Mouse (Mus musculus): ENCODE measurements around the gene Lgals3. TPM values are rescaled to one million over a fixed set of nuclear protein-coding genes. Genes with fewer than 3 reads are reported as not detected.
A peak's percentile ranks its signal among the peaks of the same experiment; 100 is the strongest.

The Lgals3 gene
- total RNA-seq (2015; ENCODE audit: low replicate concordance), result 62.3 and 88.4 TPM in 2 replicates
- 15.1 and 15.7 TPM in 2 replicates for total RNA-seq (2017; ENCODE audit: low replicate concordance)

DNA sequence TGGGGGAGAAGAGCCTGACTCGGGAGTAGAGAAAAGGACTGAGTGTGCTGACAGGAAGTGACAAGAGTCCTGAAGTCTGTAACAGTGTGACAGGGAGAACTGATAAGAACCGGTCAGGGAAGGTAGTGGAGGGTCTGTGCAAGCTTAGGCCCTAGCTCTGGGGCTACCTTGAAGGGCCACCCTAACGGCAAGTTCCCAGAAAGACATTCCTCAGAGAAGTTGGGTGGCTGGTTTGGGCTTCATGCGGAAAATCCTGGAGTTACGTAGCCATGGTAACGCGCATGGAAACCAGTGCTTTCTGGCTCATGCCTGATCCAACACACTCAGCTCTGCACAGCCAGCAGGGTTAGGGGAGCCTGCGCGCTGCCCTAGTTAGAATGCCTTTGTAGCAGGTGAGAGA lies at the start of gene Lgals3:
Gene Lgals3, plus strand, starts transcription at position 291 of the 400 bp plus-strand sequence.
- ATAC-seq (replicated peaks; ENCODE audit: low FRiP score, poor library complexity, severe bottlenecking), result no peak

DNA sequence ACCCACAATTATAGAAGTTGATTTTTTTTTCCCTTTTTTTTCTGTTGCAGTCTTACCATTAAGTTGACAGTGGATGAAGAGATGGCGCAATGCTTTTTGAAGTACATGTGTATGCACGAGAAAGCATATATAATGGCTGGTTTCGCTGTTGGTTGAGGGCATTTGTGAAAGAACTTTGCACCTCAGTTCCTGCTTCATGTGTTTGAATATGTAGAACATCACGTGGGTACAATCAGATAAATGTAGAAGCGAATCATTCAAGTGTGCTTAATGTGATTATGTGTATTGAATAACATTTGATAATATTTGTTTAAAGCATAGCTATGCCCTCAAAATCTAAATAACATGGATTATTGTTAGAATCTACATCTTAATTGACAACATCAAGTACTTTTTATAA lies 48.2 kb upstream of the Lgals3 start:
- no peak for ATAC-seq (replicated peaks; ENCODE audit: low FRiP score, poor library complexity, severe bottlenecking)

DNA sequence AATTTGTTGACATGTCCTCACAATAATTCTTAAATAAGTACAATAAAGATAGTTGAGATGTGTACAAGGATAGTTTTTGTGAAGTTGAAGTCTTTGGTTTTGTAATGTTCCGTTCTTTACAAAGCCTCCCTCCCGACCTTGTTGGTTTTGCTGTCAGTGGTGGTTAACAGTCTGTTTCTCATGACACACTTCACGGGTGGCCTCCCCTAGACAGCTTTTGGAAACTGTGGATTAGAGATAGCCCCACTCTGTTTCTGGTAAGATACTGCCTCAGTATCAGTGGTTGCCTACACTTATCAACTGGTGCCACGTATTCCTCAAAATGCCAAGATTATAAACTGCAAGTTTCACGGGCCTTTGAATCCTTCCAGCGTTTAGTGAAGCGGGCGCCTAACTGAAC lies 46.0 kb upstream of the Lgals3 start:
- ATAC-seq (replicated peaks; ENCODE audit: low FRiP score, poor library complexity, severe bottlenecking), result peak; percentile 93

DNA sequence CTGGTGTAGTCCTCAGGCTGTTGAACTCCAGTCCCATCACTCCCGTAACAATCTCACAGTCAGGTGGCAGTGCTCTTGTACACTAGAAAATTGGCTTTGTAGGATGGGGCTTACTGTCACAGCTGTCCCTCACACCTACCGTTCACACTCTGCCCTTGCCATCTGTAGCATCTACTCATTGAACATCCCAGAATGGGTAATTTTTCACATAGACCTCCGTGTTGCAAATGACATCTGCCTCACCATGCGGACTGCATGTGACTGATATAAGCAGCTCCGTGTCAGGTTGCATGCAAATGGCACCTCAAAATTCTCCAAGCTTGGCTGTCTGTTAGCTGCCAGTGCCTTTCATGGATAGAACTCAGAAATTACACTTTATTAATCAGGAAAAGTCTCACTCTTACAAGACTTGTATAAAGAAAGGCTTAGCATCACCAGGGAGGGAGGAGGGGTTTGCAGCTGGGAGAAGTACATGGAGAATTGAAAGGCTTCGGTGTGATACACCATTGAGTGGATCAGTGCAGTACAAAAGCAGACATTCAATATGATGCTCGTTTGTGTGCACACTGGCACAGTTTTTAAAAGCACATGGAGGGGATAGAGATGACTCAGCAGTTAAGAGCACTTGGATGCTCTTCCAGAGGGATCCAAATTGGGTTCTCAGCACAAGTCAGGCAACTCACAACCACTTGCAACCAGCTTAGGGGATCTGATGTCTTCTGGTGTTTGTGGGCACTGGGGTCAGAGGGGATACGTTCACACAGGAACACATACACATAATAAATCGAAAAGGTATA lies 41.4 kb upstream of the Lgals3 start:
- ATAC-seq (replicated peaks; ENCODE audit: low FRiP score, poor library complexity, severe bottlenecking), result no peak

DNA sequence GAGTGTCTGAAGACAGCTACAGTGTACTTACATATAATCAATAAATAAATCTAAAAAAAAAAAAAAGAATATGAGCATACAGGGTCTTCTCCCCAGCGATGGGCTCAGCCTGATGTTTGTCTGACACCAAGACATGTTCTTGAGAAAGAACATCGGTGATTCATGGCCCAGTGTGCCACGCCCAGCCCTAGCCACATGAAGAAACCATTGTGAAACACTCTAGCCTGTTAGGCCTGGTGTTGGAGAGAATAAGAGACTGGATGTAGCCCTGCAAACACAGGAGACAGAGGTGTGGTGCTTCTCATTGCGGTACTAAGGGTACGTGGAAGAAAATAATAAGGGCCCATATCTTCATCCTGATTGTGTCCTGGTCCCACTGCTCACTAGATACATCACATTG lies 40.2 kb upstream of the Lgals3 start:
- no peak for ATAC-seq (replicated peaks; ENCODE audit: low FRiP score, poor library complexity, severe bottlenecking)

DNA sequence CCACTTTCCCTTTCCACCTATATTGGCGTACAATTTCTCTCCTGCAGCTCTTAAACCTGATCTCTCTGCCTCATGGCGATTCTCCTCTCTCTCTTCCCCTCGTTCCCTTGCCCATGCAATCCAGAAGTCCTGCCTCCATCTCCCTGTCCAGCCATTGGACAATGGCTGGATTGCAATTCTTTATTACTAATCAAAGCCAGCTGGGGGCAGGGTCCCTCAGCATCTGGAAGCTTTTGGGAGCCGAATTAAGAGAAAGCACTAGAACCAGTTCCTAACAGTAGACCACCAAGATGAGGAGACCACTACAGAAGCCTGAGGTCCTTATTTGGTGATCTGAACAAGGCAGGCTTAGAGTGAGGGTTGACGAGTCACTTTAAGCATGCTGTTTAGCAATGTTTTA lies 35.6 kb upstream of the Lgals3 start:
- ATAC-seq (replicated peaks; ENCODE audit: low FRiP score, poor library complexity, severe bottlenecking), result no peak

DNA sequence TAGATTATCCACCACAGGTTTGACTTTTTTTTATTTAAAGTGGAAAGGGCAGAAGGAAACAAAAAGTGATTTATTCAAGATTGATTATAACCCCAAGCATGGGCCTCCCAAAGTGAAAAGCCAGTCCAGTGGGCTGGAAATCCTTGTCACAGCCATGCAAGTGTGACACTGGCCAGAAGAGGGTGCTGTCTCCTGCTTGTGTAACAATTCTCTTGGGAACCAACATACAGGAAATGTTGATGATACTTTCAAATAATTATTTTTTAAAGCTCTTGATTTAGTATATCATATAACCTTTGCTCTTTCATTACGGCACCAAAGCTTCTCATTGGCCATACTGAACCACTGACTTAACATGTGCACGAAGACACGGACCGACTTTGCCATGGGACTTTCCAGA lies 32.7 kb upstream of the Lgals3 start:
- ATAC-seq (replicated peaks; ENCODE audit: low FRiP score, poor library complexity, severe bottlenecking), result peak; percentile 65; the same call in 1 of the 2 replicates

DNA sequence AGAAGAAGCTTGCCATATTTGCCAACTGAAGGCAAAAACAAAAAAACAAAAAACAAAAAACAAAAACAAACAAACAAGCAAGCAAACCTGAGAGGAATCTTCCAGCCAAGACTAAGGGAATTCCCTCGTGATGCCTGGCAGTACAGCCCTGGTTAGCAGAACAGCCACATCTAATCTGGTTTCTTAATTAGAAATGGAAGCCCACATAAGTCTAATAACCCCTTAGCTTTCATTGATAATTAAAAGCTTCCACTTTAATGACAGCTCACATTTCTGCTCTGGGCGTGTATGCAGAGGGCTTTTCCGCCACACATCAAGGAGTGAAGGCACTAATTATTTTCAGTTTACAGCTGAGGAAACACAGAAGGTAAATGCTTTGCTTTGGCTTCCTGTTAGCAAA lies 32.3 kb upstream of the Lgals3 start:
- no peak for ATAC-seq (replicated peaks; ENCODE audit: low FRiP score, poor library complexity, severe bottlenecking)

DNA sequence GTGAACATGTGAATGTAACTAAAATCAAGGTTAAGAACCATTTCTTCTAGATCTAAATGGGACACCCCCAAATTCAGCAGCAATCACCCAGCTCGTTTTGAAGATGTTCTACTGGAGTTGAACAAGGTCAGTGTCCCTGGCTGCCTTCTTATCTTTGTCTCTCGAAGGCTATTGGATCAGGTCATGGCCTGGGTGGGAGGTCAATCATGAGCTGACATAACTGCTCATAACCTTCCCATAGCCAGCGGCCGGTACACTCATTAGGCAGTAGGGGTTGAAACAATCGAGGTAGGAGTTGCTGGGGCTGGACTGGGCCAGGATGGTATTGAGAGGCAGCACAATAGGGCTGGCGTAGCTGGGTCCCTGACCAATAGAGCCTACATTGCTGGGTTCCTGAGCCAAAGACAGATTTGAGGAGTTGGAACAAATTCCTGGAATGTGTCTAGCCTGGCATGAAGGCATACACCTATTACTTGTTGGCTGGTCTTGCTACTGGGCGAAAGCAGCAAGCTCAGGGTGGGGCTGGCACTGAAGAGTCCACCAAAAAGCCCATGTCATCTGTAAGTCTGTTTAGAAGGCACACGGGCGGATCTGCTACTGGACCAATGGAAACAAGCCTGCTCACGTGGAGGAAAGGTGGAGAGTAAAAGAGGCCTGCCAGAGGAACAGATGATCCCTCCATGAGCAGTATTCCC lies 27.2 kb upstream of the Lgals3 start:
- no peak for ATAC-seq (replicated peaks; ENCODE audit: low FRiP score, poor library complexity, severe bottlenecking)

DNA sequence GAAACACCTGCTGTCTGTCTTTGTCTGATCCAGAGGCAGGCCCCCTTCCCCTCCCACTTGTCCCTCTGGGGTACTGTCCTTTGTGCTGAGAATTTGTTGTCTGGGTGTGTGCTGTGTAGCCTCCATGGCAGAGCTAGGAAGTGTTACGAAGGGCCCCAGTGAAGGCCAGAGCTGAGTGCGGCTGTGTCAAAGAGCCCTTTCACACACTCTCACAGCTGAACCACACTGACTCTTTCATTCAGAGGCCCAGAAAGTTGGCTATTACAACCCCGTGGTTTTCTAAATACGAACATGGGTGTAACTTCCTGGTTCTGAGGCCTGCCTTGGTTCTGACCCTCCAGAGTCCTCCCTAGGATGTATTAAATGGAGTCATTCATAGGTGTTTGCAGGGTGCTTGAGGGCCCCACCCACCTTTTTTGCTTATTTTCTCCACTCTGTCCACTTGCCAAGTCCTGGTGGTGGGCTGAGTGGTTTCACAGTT lies 25.7 kb upstream of the Lgals3 start:
- ATAC-seq (replicated peaks; ENCODE audit: low FRiP score, poor library complexity, severe bottlenecking), result no peak

DNA sequence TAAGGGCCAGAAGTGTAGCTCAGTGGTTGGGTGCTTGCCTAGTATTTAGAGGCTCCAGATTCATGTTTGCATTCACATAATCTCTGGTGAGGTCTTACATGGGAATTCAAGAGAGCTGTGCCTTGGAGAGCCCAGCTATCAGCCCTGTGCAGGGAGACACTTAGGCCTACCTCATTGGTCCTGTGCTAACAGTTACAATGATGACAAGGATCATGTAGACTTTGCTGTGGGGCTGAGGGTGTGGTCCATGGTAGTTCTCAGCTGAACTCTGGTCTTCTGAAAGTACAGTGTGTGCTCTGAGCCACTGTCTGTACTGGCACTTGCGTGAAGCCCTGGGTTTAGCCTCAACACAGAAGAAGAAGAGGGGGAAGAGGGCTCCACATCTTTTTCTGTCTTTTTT lies 20.8 kb upstream of the Lgals3 start:
- no peak for ATAC-seq (replicated peaks; ENCODE audit: low FRiP score, poor library complexity, severe bottlenecking)

DNA sequence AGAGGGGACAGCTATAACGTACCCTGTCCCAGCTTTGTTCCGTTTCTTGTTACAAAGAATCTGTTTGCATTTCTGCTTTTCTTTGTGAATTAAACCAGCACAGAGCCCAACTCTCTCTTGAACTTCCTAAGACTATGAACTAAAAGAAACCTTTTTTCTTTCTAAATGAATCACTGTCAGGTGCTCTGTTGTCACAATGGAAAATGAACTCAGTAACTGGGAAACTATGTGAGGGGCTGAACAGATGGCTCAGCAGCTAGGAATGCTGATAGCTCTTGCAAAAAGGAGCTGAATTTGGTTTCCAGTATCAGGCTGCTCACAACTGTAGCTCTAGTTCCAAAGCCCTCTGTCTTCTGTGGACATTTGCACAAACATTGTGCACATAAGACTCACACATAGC lies 16.6 kb upstream of the Lgals3 start:
- ATAC-seq (replicated peaks; ENCODE audit: low FRiP score, poor library complexity, severe bottlenecking), result no peak

DNA sequence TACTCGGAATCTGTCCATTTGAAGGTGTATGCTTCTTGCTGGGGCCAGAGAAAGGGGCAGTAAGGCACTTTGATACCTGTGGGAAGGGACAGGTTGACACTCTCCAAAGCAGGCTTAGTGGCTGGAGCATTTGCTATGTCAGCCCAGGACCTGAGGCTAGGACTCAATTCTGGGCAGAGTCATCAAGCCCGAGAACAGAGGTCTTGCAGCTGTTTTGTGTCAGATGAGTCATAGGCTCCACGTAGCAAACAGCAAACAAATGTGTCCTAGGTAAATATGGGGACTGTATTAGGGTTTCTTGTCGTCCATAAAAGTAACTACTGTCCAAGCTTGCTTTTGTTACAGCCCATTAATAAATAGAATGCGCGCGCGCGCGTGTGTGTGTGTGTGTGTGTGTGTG lies 15.3 kb upstream of the Lgals3 start:
- no peak for ATAC-seq (replicated peaks; ENCODE audit: low FRiP score, poor library complexity, severe bottlenecking)

DNA sequence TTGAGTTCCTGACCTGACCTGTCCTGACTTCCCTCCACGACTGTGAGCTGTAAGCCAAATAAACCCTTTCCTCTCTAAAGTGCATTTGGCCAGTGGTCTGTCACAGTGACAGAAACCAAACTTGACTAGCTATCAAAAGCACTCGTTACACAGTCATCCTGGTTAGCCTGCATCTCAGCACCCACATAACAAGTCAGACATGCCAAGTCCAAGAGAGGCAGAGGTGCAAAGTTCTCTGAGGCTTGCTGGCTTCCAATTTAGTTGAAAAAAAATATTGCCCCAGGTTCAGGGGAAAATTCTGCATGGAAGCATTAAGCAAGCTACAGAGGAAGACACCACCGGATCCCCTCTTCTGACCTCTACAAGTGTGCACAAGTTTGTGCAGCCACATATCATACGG lies 14.3 kb upstream of the Lgals3 start:
- ATAC-seq (replicated peaks; ENCODE audit: low FRiP score, poor library complexity, severe bottlenecking), result no peak

DNA sequence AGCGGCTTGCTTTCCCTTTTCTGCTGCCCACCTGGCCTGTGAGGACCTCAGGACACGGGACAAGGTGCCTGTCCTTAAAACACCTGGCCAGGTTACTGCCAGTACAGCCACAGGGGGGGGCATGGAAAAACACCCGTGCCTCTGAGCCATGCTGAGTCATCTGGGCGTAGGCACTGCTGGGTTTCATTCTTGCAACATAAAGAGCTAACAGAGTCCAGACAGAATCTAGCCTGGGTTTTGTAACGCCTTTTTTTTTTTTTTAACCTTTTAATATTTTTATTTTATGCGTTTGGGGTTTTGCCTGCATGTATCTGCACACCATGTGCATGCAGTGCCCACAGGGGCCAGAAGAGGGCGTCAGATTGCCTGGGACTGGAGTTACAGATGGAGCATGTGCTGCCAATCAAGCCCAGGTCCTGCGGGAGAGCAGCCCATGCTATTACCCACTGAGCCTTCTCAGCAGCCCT lies 13.4 kb upstream of the Lgals3 start:
- ATAC-seq (replicated peaks; ENCODE audit: low FRiP score, poor library complexity, severe bottlenecking), result peak; percentile 88

DNA sequence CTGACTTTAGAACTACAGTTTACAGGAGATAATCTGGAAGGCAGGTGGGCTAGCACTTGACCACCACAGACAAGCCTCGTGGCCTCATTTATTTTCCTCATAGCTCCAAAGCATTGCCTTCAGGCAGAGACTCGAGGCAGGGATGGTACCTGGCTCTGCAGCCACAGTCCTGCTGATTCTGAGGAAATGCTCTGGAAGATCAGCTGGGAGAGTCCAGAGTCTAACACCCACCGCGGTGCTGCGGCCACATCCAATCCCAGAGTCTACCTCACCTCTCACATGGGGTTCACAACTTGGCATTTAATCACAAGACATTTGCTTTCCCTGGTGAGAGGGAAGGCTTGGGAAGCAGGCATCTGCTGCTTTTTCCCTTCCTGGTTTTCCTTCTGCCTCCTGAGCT lies 12.6 kb upstream of the Lgals3 start:
- ATAC-seq (replicated peaks; ENCODE audit: low FRiP score, poor library complexity, severe bottlenecking), result no peak

DNA sequence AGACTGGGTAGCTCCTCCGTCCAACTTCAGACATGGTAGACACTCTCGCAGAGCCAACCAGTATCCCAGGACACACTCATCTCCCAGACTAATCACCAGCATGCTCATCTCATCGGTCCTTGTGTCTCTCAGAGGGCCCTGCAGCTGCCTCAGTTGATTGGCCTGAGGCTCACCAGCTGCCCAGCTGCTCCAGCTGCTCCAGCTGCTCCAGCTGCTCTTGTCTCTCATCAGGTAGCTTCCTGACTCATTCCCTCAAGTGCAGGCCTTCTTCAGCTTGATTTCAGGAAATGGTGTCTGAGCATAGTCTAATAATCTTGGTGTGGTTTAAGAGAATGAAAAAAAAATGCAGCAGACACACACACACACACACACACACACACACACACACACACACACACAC lies 10.9 kb upstream of the Lgals3 start:
- ATAC-seq (replicated peaks; ENCODE audit: low FRiP score, poor library complexity, severe bottlenecking), result no peak

DNA sequence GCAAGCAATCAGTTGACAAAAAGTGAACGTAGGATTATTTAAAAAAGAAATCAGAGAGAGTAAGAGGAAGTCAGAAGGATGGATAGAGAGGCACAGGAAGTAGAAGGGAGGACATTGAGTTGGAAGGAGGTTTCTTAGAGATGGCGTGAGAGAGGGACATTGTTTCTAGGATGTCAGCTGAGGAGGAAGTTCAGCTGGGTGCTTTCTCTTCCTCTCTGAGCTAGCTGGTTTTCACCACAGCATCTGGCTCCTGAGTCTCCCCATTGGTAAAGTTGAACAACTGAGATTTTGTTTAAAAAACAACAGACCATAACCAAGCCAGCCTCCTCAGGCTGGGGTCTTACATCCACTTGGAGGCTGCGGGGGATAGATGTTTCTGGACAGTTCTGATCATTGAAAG lies 7.9 kb upstream of the Lgals3 start:
- no peak for ATAC-seq (replicated peaks; ENCODE audit: low FRiP score, poor library complexity, severe bottlenecking)

DNA sequence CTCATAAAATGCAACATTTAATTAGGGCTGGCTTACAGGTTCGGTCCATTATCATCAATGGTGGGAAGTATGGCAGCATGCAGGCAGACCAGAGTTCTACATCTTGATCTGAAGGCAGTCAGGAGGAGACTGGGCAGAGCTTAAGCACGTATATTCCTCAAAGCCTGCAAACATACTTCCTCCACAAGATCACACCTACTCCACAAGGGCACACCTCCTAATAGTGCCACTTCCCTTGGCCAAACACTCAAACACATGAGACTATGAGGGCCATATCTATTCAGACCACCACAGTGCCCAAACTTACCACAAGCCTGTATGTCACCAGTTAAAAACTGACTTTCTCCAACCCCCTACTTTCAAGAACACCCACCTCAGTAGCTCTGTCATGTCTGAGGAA lies 6.1 kb upstream of the Lgals3 start:
- no peak for ATAC-seq (replicated peaks; ENCODE audit: low FRiP score, poor library complexity, severe bottlenecking)

DNA sequence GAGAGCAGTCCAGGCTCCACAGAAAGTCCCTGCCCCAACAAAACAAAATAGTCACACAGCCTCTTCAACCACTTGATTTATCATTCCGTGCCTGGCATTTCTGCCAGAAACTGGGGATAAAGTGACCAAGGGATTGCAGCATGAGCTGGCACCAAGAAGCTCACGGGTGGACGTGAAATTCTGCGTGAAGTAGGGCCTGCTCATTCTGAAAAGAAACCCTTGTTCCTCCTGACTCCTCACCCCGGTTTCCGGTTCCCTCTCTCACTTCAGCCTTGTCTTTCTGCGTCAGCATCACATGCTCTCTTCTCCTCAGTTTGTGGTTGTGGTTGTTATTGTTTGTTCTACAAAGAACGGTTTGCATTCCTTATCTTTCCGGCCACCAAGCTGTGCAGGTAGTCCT lies 5.7 kb upstream of the Lgals3 start:
- ATAC-seq (replicated peaks; ENCODE audit: low FRiP score, poor library complexity, severe bottlenecking), result no peak

DNA sequence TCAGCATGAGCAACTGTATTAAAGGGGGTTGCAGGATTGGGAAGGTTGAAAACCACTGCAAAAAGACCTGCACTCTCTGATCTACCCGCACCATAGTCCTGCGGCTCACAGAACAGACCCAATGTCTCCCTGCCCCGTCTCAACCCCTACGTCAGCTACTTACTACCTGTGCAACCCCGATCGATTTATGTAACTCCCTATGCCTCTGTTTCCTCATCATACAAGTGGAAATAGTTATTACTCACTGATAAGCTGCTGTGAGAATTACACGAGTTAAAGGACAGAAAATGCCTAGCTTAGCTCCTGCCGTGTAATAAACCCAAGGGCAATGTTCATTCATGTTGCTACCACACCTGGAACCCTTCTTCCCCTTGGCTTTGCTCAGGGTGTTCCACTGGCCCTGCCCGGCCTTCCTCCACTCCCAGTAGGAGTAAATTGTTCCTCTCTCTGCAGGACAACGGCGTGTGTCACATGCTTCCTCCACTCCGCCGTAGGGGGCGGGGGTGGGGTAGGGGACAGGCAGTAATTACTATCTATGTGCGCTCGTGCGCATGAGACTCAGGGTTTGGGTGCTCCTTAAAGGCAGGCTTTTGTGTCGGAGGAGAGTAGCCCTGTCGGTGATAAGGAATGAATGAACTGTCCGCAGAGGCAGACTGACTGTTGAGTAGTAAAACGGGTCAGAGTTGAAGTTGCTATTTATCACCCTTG lies 2.7 kb upstream of the Lgals3 start:
- ATAC-seq (replicated peaks; ENCODE audit: low FRiP score, poor library complexity, severe bottlenecking), result no peak

Measured in erythroid progenitor cell, adult 5-6 weeks (primary cell).